Mouse (Mus musculus) liver, embryonic 14 days (tissue): ENCODE measurements around the gene Serpinf1. TPM values are rescaled to one million over a fixed set of nuclear protein-coding genes. Genes with fewer than 3 reads are reported as not detected.

Experiments
- polyA plus RNA-seq: library from polyadenylated mRNA; depleted of rRNA; stranded (reverse); fragments of >200 nt; gene quantifications from 2 replicates; pipeline ENCODE4 v1.2.3, GENCODE M21; 2012; rRNA removed

The Serpinf1 gene
- 84.0 and 109 TPM in 2 replicates for polyA plus RNA-seq

DNA sequence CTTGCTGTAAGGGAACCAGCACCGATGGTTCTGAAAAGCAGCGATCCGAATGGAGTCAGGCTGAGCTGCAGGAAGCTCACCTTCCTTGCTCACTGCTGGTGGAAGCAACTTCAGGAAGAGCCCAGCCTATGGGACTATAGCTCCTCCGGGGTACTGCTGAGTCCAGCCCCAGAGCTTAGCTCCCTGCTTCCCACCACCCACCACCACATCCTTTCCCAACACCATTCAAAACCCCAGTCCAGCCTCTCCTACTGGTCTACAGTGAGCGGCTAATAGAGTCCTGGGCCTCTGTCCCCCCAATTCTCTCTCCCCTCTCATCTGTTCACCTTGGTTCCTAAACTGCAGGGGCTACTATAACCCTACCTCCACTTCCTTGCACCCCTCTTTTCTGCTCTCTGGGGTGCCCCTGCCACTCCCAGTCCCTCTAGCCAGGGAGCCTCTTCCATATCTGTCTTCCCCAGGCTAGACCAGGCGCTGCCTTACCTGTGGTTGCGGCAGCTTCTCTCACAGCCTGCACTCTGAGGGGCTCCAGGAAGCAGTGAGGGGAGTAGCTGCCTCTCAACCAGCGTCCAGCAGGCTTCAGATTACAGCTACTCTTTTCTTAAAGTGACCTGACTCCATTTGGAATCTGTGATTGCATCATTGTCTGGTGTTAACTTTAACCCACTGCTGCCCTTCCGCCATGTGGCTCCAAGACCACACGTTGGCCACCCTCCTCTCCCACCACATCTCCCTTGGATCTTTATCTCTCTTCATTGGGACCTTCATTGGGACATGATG lies at the start of gene Serpinf1:
Gene Serpinf1, minus strand, starts transcription at position 689 of the 780 bp plus-strand sequence.

DNA sequence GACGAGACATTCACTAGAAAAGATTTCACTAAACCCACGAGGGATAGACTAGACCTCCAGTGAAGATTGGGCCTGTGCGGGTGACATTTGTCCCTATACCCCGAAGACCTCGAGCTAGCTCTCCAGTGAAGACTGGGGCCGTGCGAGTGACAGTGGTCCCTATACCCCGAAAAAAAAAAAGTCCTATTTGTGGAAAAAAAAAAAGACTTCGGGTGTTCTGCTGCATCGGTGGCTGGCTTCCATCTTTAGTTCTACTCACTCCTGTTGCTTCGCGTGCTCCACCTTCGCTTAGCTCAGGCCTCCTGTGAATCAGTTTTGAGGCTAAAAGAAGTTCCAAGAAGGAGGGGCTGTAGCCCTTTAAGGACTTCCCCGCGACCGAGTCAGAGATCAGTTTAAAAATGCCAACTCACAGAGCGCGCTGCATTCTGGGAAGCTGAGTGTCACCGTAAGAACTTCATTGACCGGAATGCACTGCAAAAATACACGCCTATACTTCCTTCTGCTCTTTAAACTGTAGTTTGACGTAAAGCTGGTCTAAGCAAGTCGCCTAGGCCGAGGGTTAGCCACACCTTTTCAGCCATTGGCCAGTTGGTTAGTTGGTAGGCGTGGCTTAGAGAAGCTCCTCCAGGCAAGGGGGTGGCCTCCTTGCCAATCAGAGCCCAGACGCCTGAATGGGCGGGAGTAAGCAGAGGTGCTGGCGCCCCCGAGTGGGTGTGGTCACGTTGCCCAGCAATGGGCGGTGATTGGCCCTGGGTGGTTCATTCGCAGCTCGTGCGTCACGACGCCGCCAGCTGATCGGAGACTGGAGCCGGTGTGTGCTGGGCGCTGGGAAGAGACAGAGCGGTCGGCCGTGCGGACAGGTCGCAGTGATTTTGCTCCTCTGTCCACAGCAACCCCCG lies 38.6 kb upstream of the Serpinf1 start, which contains the start of gene Tlcd2:
Gene Tlcd2, plus strand, starts transcription at position 872 of the 899 bp plus-strand sequence.

DNA sequence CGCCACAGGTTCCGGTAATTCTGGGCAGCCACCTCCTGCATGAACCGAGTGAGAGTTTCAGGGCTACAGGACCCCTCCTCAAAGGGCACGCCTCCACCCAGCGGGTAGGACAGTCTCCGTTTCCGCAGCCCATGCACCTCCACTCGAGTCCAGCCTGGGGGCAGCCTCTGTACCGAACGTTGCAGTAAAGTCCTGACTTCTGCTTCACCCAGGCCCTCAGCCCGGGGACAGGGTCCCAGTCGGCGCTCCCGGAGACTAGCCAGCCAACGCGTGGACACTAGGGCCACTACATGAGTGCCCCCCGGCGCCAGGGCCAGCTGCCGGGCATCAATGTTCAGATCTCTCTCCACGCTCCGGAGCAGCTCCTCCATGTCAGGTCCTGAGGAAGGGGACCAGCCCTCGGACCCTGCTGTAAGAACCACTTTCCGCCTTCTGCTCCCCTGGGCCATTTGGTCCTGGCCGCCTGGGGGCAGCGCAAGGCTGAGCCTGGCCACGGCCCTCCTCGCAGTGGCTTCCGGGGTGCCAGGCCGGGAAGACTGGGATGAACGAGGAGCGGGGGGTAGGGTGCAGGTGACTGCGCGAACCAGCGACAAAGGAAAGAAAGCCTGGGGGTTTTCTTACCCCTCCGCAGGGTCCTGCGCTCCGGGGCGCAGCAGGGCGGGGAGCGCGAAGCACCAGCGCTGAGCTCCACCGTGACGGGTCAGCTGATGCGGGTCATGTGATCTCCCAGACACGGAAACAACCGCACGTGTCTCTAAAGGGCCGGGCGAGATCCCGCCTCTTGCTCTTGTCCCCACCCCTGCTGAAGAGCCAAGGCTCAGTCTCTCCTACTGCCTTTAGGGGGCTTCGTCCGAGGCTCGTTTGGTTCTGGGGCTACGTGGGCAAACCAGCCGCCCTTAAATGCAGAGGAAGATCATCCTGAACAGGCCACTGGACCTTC lies 31.8 kb upstream of the Serpinf1 start, which contains the start of gene Wdr81:
Gene Wdr81, minus strand, starts transcription at position 727 of the 940 bp plus-strand sequence.

DNA sequence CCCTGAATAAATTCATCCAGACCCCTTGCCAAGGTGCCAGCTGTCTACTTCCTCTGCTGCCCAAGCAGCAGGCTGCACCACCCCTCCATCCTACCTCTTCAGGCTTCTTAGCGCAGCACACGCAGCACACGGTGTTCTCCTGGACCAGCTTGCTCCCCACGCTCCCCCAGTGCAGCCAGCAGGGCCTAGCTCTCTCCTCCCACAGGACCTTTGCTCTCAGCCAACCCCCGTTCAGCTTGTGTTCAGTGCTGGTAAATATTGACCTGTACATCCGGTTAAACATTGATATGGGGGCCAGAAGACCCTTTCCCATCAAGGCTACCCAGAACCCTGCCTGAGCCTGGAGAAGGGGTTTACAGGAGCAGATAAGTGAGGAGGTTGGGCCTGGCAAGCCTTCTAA lies 16.9 kb upstream of the Serpinf1 start, which contains the start of gene Serpinf2:
Gene Serpinf2, minus strand, starts transcription at position 229 of the 400 bp plus-strand sequence.

Other genes starting within 250 kb of the Serpinf1 start
- gene Ovca2, start 243.9 kb downstream of the Serpinf1 start, polyA plus RNA-seq = 9.1 and 11.4 TPM in 2 replicates
- 8.3 and 10.3 TPM in 2 replicates for gene Dph1, start 231.5 kb downstream of the Serpinf1 start, polyA plus RNA-seq
- 0.44 and 0.50 TPM in 2 replicates for gene Rtn4rl1, start 228.9 kb downstream of the Serpinf1 start, polyA plus RNA-seq
- 52.5 and 61.3 TPM in 2 replicates for gene Rpa1, start 74.4 kb downstream of the Serpinf1 start, polyA plus RNA-seq
- gene Smyd4, start 74.3 kb downstream of the Serpinf1 start, polyA plus RNA-seq = 1.8 and 2.2 TPM in 2 replicates
- 395 and 444 TPM in 2 replicates for gene Serpinf2, start 16.9 kb upstream of the Serpinf1 start, polyA plus RNA-seq
- 13.0 and 14.8 TPM in 2 replicates for gene Wdr81, start 32.0 kb upstream of the Serpinf1 start, polyA plus RNA-seq
- gene Tlcd2, start 39.0 kb upstream of the Serpinf1 start, polyA plus RNA-seq = 6.8 and 8.4 TPM in 2 replicates
- 34.3 and 40.5 TPM in 2 replicates for gene Prpf8, start 64.1 kb upstream of the Serpinf1 start, polyA plus RNA-seq
- gene Rilp, start 87.4 kb upstream of the Serpinf1 start, polyA plus RNA-seq = 1.5 and 1.7 TPM in 2 replicates
- 2.1 and 2.3 TPM in 2 replicates for gene Scarf1, start 90.8 kb upstream of the Serpinf1 start, polyA plus RNA-seq
- gene Slc43a2, start 109.0 kb upstream of the Serpinf1 start, polyA plus RNA-seq = 2.6 and 3.1 TPM in 2 replicates
- gene Pitpna, start 165.4 kb upstream of the Serpinf1 start, polyA plus RNA-seq = 26.3 and 27.3 TPM in 2 replicates
- 11.5 and 14.1 TPM in 2 replicates for gene Inpp5k, start 208.3 kb upstream of the Serpinf1 start, polyA plus RNA-seq
- gene Myo1c, start 227.8 kb upstream of the Serpinf1 start, polyA plus RNA-seq = 12.5 and 14.4 TPM in 2 replicates